Mouse (Mus musculus): ENCODE results near the gene Vapb. TPM values are rescaled to one million over a fixed set of nuclear protein-coding genes. Genes with fewer than 3 reads are reported as not detected.
A peak's percentile ranks its signal among the peaks of the same experiment; 100 is the strongest.

The Vapb gene
- polyA plus RNA-seq, 1 experiment from 2014 or later: 13.0 TPM

GRCm38 (mm10) chr2:173795801-173796673 is 58.7 kb downstream of the Vapb start:
- Histone ChIP-seq H3K4me1 (peaks cover 27% of the 10 kb centered on the region), H3K9ac (no peak overlapping the region), H3K9me3 (no peaks in the 10 kb centered on the region), H3K4me2 (no peak overlapping the region), H3K36me3 (no peaks in the 10 kb centered on the region), H3K27ac (no peak overlapping the region), H3K4me3 (no peak overlapping the region), H3K27me3 (no peaks in the 10 kb centered on the region)
- no peak for ATAC-seq (ENCODE audit: insufficient number of reproducible peaks, insufficient read depth, low FRiP score, low TSS enrichment, low read depth)
- WGBS: 64% methylated on average over 15 of the region's 15 CpGs

- Histone ChIP-seq H3K4me2 (no peak overlapping the region), H3K27me3 (no peaks in the 10 kb centered on the region), H3K4me1 (peaks cover 27% of the 10 kb centered on the region), H3K27ac (no peak overlapping the region), H3K4me3 (no peak overlapping the region), H3K36me3 (no peaks in the 10 kb centered on the region), H3K9ac (no peak overlapping the region), H3K9me3 (no peaks in the 10 kb centered on the region)
- no peak for ATAC-seq (ENCODE audit: insufficient number of reproducible peaks, insufficient read depth, low FRiP score, low TSS enrichment, low read depth)
- 68% methylated on average over 4 of the region's 4 CpGs for WGBS
These were observed 59.3 kb downstream of the Vapb start for GRCm38 (mm10) chr2:173796674-173796963.

- H3K9me3 ChIP-seq: no peaks in the 10 kb centered on the region
- no peak for ATAC-seq (ENCODE audit: insufficient number of reproducible peaks, insufficient read depth, low FRiP score, low TSS enrichment, low read depth)
- H3K36me3 ChIP-seq: no peaks in the 10 kb centered on the region
- no peak overlapping the region for H3K4me3 ChIP-seq
- WGBS: 93% methylated on average over 1 of the region's 1 CpGs
- H3K4me2 ChIP-seq: no peak overlapping the region
- H3K4me1 ChIP-seq: peaks cover 21% of the 10 kb centered on the region
- H3K27me3 ChIP-seq: no peaks in the 10 kb centered on the region
- H3K9ac ChIP-seq: no peak overlapping the region
- no peak overlapping the region for H3K27ac ChIP-seq
These were observed 62.2 kb downstream of the Vapb start for GRCm38 (mm10) chr2:173799513-173799912.

- Histone ChIP-seq H3K9me3 (no peaks in the 10 kb centered on the region), H3K4me1 (peaks cover 15% of the 10 kb centered on the region), H3K27ac (no peak overlapping the region), H3K9ac (no peak overlapping the region), H3K4me2 (no peak overlapping the region), H3K27me3 (no peaks in the 10 kb centered on the region), H3K4me3 (no peak overlapping the region), H3K36me3 (no peaks in the 10 kb centered on the region)
- 80% methylated on average over 9 of the region's 9 CpGs for WGBS
- no peak for ATAC-seq (ENCODE audit: insufficient number of reproducible peaks, insufficient read depth, low FRiP score, low TSS enrichment, low read depth)
These were observed 63.3 kb downstream of the Vapb start for GRCm38 (mm10) chr2:173800566-173800965.

- H3K27me3 ChIP-seq: no peaks in the 10 kb centered on the region
- no peak overlapping the region for H3K9ac ChIP-seq
- peaks cover 15% of the 10 kb centered on the region for H3K4me1 ChIP-seq
- H3K36me3 ChIP-seq: no peaks in the 10 kb centered on the region
- H3K4me2 ChIP-seq: no peak overlapping the region
- 0 out of 2 replicates have a peak overlapping the region, but pooled peaks have one; percentile 16 for H3K27ac ChIP-seq
- no peak overlapping the region for H3K4me3 ChIP-seq
- no peaks in the 10 kb centered on the region for H3K9me3 ChIP-seq
- 37% methylated on average over 10 of the region's 11 CpGs for WGBS
- ATAC-seq (ENCODE audit: insufficient number of reproducible peaks, insufficient read depth, low FRiP score, low TSS enrichment, low read depth): no peak
These were observed 64.1 kb downstream of the Vapb start for GRCm38 (mm10) chr2:173801405-173801876.

- Histone ChIP-seq H3K4me1 (peaks cover 10% of the 10 kb centered on the region), H3K9ac (no peak overlapping the region), H3K4me2 (no peak overlapping the region), H3K27ac (no peak overlapping the region), H3K36me3 (no peaks in the 10 kb centered on the region), H3K27me3 (no peaks in the 10 kb centered on the region), H3K4me3 (no peak overlapping the region), H3K9me3 (no peaks in the 10 kb centered on the region)
- no peak for ATAC-seq (ENCODE audit: insufficient number of reproducible peaks, insufficient read depth, low FRiP score, low TSS enrichment, low read depth)
- whole genome bisulfite sequencing: 84% methylated on average over 4 of the region's 4 CpGs
These were observed 64.9 kb downstream of the Vapb start for GRCm38 (mm10) chr2:173802176-173802575.

- Histone ChIP-seq H3K27me3 (no peaks in the 10 kb centered on the region), H3K4me3 (no peak overlapping the region), H3K9me3 (no peaks in the 10 kb centered on the region), H3K36me3 (no peaks in the 10 kb centered on the region), H3K4me1 (peaks cover 10% of the 10 kb centered on the region), H3K9ac (no peak overlapping the region), H3K4me2 (no peak overlapping the region), H3K27ac (no peak overlapping the region)
- ATAC-seq (ENCODE audit: insufficient number of reproducible peaks, insufficient read depth, low FRiP score, low TSS enrichment, low read depth): no peak
- WGBS: 76% methylated on average over 3 of the region's 3 CpGs
These were observed 65.6 kb downstream of the Vapb start for GRCm38 (mm10) chr2:173802956-173803355.

- no peak overlapping the region for H3K27ac ChIP-seq
- no peak overlapping the region for H3K9ac ChIP-seq
- H3K9me3 ChIP-seq: no peaks in the 10 kb centered on the region
- no peak for ATAC-seq (ENCODE audit: insufficient number of reproducible peaks, insufficient read depth, low FRiP score, low TSS enrichment, low read depth)
- H3K4me3 ChIP-seq: no peak overlapping the region
- no peak overlapping the region for H3K4me2 ChIP-seq
- H3K4me1 ChIP-seq: peaks cover 10% of the 10 kb centered on the region
- H3K36me3 ChIP-seq: no peaks in the 10 kb centered on the region
- 91% methylated on average over 11 of the region's 11 CpGs for WGBS
- no peaks in the 10 kb centered on the region for H3K27me3 ChIP-seq
These were observed 66.5 kb downstream of the Vapb start for GRCm38 (mm10) chr2:173803827-173804226.

GRCm38 (mm10) chr2:173806621-173807020 is 69.3 kb downstream of the Vapb start:
- H3K9me3 ChIP-seq: no peaks in the 10 kb centered on the region
- no peak overlapping the region for H3K9ac ChIP-seq
- WGBS: 79% methylated on average over 7 of the region's 7 CpGs
- no peaks in the 10 kb centered on the region for H3K36me3 ChIP-seq
- H3K27ac ChIP-seq: no peak overlapping the region
- H3K4me2 ChIP-seq: no peak overlapping the region
- peaks cover 4% of the 10 kb centered on the region for H3K4me1 ChIP-seq
- H3K4me3 ChIP-seq: no peak overlapping the region
- no peak for ATAC-seq (ENCODE audit: insufficient number of reproducible peaks, insufficient read depth, low FRiP score, low TSS enrichment, low read depth)
- no peaks in the 10 kb centered on the region for H3K27me3 ChIP-seq

- ATAC-seq (ENCODE audit: insufficient number of reproducible peaks, insufficient read depth, low FRiP score, low TSS enrichment, low read depth): no peak
- Histone ChIP-seq H3K9ac (no peak overlapping the region), H3K9me3 (no peaks in the 10 kb centered on the region), H3K4me2 (no peak overlapping the region), H3K27ac (no peak overlapping the region), H3K36me3 (no peaks in the 10 kb centered on the region), H3K4me1 (no peaks in the 10 kb centered on the region), H3K27me3 (no peaks in the 10 kb centered on the region), H3K4me3 (no peak overlapping the region)
- WGBS: 79% methylated on average over 7 of the region's 7 CpGs
These were observed 71.6 kb downstream of the Vapb start for GRCm38 (mm10) chr2:173808942-173809341.

- H3K9me3 ChIP-seq: no peaks in the 10 kb centered on the region
- 76% methylated on average over 15 of the region's 15 CpGs for WGBS
- ATAC-seq (ENCODE audit: insufficient number of reproducible peaks, insufficient read depth, low FRiP score, low TSS enrichment, low read depth): no peak
These were observed 72.9 kb downstream of the Vapb start for GRCm38 (mm10) chr2:173810036-173810850.

GRCm38 (mm10) chr2:173810851-173811130 is 73.5 kb downstream of the Vapb start:
- H3K27ac ChIP-seq: no peak overlapping the region
- H3K36me3 ChIP-seq: no peaks in the 10 kb centered on the region
- H3K4me3 ChIP-seq: no peak overlapping the region
- no peak for ATAC-seq (ENCODE audit: insufficient number of reproducible peaks, insufficient read depth, low FRiP score, low TSS enrichment, low read depth)
- WGBS: 88% methylated on average over 5 of the region's 5 CpGs
- no peak overlapping the region for H3K4me2 ChIP-seq
- H3K4me1 ChIP-seq: no peaks in the 10 kb centered on the region
- H3K9ac ChIP-seq: no peak overlapping the region
- H3K27me3 ChIP-seq: no peaks in the 10 kb centered on the region
- no peaks in the 10 kb centered on the region for H3K9me3 ChIP-seq

More at GRCm38 (mm10) chr2:173810036-173810850, 72.9 kb downstream of the Vapb start:
- Histone ChIP-seq H3K9ac (no peak overlapping the region), H3K4me1 (no peaks in the 10 kb centered on the region), H3K27ac (no peak overlapping the region), H3K4me3 (no peak overlapping the region), H3K36me3 (no peaks in the 10 kb centered on the region), H3K27me3 (no peaks in the 10 kb centered on the region), H3K4me2 (no peak overlapping the region)

Measured in embryonic facial prominence, embryonic 13.5 days (tissue).